Mouse (Mus musculus) ES-E14 (cell line): ENCODE measurements around the gene Zfp882.

Experiments
- CHD2 ChIP-seq: IDR thresholded peaks from 2 replicates; pipeline ENCODE4 v1.6.1; 2014; ENCODE audit warnings: mild to moderate bottlenecking, low read depth, low read length, inconsistent platforms
- HCFC1 ChIP-seq: IDR thresholded peaks from 2 replicates; pipeline ENCODE4 v1.6.1; 2012; ENCODE audit warnings: low read length, inconsistent platforms, borderline replicate concordance; ENCODE audit not compliant: insufficient read depth
- MAFK ChIP-seq: IDR thresholded peaks from 2 replicates; pipeline ENCODE4 v1.6.1; 2014; ENCODE audit warnings: mild to moderate bottlenecking, low read depth, low read length, inconsistent platforms; ENCODE audit not compliant: insufficient read depth
- ZNF384 ChIP-seq: IDR thresholded peaks from 2 replicates; pipeline ENCODE4 v1.6.1; 2012; ENCODE audit warnings: low read depth, low read length, inconsistent platforms

- TF ChIP-seq ZNF384 (no peak), CHD2 (no peak), HCFC1 (no peak), MAFK (no peak)
Measured at GRCm38 (mm10) chr8:71948624-71949023, 40.2 kb downstream of the Zfp882 start.
